Mouse (Mus musculus): ENCODE results near the gene Yipf4.

The Yipf4 gene

GRCm38 (mm10) chr17:74526117-74526516 is 36.8 kb downstream of the Yipf4 start:
- in situ Hi-C loops (cut with MboI, MseI) = no loop called here

GRCm38 (mm10) chr17:74526806-74527653 is 37.7 kb downstream of the Yipf4 start:
- in situ Hi-C loops (cut with MboI, MseI) = no loop called here

GRCm38 (mm10) chr17:74527729-74528607 is 38.7 kb downstream of the Yipf4 start, which contains the start of gene Birc6:
Birc6 (plus strand) TSS chr17:74528295.
- in situ Hi-C loops (cut with MboI, MseI) = no loop called here

GRCm38 (mm10) chr17:74528648-74529532 is 39.6 kb downstream of the Yipf4 start:
- in situ Hi-C loops (cut with MboI, MseI) = no loop called here

- in situ Hi-C loops (cut with MboI, MseI) = no loop called here
Observed at GRCm38 (mm10) chr17:74529533-74529824, 40.2 kb downstream of the Yipf4 start.

GRCm38 (mm10) chr17:74534971-74535370 is 45.7 kb downstream of the Yipf4 start:
- in situ Hi-C loops (cut with MboI, MseI) = no loop called here

GRCm38 (mm10) chr17:74537526-74537925 is 48.2 kb downstream of the Yipf4 start:
- in situ Hi-C loops (cut with MboI, MseI) = no loop called here

GRCm38 (mm10) chr17:74543615-74544014 is 54.3 kb downstream of the Yipf4 start:
- in situ Hi-C loops (cut with MboI, MseI) = no loop called here
